Mouse (Mus musculus) splenic B cell, adult 2 months (primary cell): Measurements from ENCODE around the gene Mrpl12.
A peak's percentile ranks its signal among the peaks of the same experiment; 100 is the strongest.

Experiments
- DNase-seq: peaks from one replicate; pipeline ENCODE4 v3.0.0-alpha.2; 2011; ENCODE audit warnings: low read depth, low spot score
- H3K27me3 ChIP-seq: 2 replicates; pipeline ENCODE4 v1.6.1; 2012; ENCODE audit warnings: mild to moderate bottlenecking, low read length, moderate library complexity, mixed read lengths; ENCODE audit not compliant: control insufficient read depth, poor library complexity, insufficient read depth, severe bottlenecking
- H3K36me3 ChIP-seq: 2 replicates; pipeline ENCODE4 v1.6.1; 2012; ENCODE audit warnings: mild to moderate bottlenecking, low read length, moderate library complexity, mixed read lengths; ENCODE audit not compliant: control insufficient read depth, poor library complexity, insufficient read depth, severe bottlenecking

Mrpl12 gene

DNA sequence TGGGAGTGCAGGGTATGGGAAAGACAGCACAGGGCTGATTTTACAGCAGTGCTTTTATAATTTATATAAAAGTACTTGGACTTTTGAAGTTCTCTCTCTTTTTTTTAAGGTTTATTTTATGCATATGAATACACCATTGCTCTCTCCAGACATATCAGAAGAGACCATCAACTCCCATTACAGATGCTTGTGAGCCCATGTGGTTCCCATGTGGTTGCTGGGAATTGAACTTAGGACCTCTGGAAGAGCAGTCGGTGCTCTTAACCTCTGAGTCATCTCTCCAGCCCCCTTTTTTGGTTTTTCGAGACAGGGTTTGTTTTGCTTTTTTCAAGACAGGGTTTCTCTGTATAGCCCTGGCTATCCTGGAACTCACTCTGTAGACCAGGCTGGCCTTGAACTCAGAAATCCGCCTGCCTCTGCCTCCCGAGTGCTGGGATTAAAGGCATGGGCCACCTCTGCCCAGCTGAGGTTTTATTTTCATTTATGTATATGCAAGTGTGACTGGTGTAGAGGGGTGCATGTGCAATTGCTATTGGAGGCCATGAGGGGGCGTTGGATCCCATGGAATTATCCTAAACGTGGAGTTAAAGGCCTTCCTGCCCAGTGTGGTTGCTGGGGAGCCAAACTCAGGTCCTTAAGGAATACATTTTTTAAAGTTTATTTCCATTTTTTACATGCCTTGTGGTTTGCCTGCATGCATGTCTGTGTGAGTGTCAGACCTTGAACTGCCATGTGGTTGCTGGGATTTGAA lies 25.4 kb upstream of the Mrpl12 start:
- peaks cover 4% of the 10 kb centered on the region for H3K36me3 ChIP-seq
- no peaks in the 10 kb centered on the region for H3K27me3 ChIP-seq
- DNase-seq: no peak

DNA sequence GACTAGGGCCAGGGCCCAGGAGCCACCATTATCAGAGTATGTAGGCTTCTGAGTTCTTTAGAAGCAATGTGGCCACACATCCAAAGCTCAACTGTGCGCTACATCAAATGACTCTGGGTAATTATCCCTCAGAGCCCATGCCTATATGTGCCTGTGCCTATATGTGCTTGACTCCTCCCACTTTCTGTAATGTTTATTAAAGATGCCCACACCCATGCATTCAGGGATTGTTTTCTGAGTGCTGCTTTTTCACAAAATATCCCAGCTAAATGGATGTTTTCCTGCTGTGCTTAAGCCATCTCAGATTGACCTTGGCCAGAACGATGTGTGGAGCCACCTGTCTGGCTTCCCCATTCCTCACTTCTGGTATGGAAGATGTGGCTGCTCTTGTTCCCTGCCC lies 20.9 kb upstream of the Mrpl12 start:
- no peaks in the 10 kb centered on the region for H3K27me3 ChIP-seq

DNA sequence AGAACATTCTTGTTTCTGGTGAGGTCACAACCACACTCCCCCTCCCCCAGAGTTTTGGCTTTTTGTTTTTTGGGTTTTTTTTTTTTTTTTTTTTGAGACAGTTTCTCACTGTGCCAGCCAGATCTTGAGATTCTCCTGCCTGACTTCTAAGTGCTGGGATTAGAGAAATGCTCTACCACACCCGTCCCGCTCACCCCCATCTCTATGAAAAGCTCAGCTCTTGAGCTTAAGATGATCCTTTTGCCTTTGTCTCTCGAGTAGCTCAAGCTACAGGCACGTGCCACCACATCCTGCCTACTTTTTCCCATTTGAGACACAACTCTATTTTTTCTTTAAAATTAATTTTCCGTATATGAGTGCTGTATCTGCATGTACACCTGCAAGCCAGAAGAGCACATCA lies 20.0 kb upstream of the Mrpl12 start:
- Histone ChIP-seq H3K27me3 (no peaks in the 10 kb centered on the region), H3K36me3 (peaks cover 4% of the 10 kb centered on the region)
- DNase-seq: no peak

More for the DNA sequence above, 20.9 kb upstream of the Mrpl12 start:
- H3K36me3 ChIP-seq: peaks cover 4% of the 10 kb centered on the region
- no peak for DNase-seq

DNA sequence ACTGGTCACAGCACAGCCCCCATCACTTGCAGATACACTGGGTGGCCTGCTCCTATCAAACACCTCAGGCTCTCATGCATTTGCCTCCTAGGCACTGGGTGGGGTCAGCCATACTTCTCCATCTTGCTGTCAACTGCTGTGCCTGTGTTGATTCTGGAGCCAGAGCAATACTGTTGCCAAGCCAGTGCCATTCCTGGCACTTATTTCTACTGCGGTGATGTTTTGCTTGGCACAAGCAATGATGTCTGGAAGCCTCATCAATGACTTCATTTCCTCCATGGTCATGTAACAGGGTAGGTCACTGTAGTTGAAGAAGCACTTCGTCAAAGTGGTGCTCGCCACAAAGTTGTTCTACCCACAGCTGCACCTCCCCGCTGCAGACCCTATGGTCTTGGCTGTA lies 18.9 kb upstream of the Mrpl12 start:
- peaks cover 7% of the 10 kb centered on the region for H3K36me3 ChIP-seq
- H3K27me3 ChIP-seq: no peaks in the 10 kb centered on the region
- no peak for DNase-seq

DNA sequence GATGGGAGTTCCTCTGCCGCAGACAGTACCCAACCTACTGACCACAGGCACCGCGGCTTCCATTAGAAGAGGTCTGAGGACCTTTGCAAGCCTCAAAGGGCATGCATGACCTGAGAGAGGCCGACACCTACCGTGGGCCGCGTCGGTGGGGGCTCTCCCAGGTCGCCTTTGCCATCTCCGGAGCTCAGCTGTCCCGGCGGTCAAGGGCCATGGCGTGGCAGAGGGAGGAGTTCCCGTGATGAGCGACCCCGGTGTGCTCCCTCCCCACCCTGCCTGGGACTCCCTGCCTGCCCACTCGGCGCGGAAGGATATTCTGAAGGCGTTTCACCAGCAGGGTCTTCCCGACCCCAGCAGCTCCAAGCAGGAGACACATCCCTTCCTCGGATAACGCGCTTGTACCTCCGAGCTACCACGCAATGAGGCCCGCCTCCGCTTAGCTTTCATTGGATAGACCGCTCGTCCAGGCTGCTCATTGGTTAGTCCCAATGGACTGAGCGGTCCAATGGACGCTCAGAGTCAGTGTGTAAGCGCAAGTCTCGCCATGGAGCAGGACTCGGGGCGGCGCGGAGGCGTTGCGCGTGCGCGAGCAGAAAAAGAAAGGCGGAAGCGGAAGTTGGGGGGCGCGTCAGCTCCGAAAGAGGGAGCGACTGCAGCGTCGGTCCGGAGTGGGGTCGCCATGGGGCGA lies 17.2 kb upstream of the Mrpl12 start, which contains the start of gene Arl16:
Gene Arl16, minus strand, starts transcription at position 557 of the 685 bp plus-strand sequence.
- Histone ChIP-seq H3K36me3 (peaks cover 13% of the 10 kb centered on the region), H3K27me3 (no peaks in the 10 kb centered on the region)
- DNase-seq: peak; percentile 98

DNA sequence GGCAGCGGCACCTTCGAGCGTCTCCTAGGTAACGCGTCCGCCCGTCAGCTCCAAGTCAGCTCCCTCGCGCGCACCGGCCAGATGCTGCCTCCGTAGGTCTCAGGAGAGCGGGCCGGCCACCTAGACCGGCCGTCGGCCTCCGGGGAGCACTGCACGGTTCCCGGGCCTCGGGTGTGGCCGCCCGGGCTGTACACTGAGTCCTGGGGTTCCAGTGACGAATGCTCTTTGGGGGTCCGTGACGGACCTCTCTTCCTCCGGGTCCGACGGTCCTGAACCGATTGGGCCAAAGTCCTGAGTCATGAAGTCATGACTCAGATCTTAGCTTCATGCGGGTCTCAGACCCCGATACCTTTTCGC lies 16.7 kb upstream of the Mrpl12 start:
- no peak for DNase-seq

DNA sequence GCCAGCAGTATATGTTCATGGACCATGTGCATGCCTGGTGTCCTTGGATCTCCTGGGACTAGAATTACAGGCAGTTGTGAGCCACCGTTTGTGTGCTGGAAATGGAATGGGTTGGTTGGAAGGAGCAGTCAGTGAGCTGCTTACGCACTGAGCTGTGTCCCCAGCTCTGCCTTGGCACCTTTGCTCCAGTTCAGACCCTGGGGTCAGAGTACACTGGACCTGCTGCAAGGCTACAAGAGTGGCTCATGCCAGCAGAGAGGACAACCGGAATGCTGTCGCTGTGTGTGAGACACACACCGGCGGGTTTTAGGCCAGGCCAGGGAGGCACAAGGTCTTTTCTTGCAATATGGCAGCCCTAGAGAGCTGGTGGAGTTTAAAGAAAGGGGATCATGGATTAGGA lies 12.4 kb upstream of the Mrpl12 start:
- Histone ChIP-seq H3K36me3 (peaks cover 23% of the 10 kb centered on the region), H3K27me3 (no peaks in the 10 kb centered on the region)
- DNase-seq: no peak

More for the DNA sequence above, 16.7 kb upstream of the Mrpl12 start:
- H3K36me3 ChIP-seq: peaks cover 12% of the 10 kb centered on the region
- H3K27me3 ChIP-seq: no peaks in the 10 kb centered on the region

DNA sequence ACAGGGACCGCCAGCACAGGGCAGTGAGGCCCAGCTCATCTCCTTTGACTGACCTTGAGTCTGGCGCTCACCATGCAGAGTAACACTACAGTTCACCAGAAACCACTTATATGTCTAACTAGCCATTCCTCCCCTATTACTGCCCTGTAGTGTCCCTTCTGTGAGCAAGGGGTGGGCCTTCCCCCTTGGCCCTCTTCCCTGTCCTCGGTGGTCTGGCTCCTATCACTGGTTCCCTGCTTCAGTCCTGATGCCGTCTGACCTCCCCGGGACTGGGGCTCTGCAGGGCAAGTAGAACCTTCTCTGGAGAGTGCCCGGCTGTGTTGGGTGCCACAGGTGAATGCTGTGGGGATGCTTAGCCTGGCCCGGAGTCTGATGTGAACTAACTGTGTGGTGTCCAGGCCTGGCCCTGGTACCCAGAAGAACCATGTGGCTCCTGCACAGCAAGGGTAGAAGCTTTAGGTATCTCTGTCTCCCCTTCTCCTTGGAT lies 922 bp upstream of the Mrpl12 start:
- Histone ChIP-seq H3K36me3 (peaks cover 12% of the 10 kb centered on the region), H3K27me3 (no peaks in the 10 kb centered on the region)
- DNase-seq: no peak

DNA sequence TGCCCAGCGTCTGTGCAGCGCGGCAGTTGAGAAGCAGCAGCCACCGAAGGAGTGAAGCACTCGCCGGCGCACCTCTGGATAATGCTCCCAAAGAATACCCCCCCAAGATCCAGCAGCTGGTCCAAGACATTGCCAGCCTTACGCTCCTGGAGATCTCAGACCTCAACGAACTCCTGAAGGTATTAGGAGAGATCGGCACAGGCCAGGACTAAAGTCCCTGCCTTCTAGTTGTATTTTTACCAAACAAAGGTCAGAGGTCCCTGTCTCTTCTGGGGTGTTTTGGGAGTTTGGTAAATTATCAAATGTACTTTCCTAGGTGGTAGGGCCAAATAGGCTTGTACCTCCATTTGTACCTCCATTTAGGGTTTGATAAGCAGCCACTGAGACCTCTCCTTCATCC lies 838 bp downstream of the Mrpl12 start:
- no peak for DNase-seq
- H3K27me3 ChIP-seq: no peaks in the 10 kb centered on the region
- H3K36me3 ChIP-seq: peaks cover 9% of the 10 kb centered on the region

DNA sequence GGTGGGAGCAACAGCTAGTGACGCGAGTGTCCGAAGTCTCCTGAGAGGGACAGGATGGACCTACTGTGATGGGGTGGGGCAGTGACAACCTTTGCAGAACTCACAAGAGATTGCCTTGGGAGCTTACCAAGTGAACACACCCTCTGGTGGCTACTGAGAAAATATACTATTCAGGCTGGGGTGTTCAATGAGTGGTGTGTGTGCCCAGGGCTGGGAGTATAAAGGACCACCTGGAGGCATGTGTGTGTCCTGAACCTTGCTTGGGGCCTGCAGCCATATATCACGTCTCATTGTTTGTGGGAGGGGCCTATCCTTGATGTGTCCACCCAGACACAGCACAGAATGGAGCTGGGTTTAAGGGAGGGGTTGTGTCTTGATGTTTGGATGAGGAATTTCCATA lies 4.1 kb downstream of the Mrpl12 start:
- H3K27me3 ChIP-seq: no peaks in the 10 kb centered on the region
- H3K36me3 ChIP-seq: peaks cover 4% of the 10 kb centered on the region
- DNase-seq: no peak

DNA sequence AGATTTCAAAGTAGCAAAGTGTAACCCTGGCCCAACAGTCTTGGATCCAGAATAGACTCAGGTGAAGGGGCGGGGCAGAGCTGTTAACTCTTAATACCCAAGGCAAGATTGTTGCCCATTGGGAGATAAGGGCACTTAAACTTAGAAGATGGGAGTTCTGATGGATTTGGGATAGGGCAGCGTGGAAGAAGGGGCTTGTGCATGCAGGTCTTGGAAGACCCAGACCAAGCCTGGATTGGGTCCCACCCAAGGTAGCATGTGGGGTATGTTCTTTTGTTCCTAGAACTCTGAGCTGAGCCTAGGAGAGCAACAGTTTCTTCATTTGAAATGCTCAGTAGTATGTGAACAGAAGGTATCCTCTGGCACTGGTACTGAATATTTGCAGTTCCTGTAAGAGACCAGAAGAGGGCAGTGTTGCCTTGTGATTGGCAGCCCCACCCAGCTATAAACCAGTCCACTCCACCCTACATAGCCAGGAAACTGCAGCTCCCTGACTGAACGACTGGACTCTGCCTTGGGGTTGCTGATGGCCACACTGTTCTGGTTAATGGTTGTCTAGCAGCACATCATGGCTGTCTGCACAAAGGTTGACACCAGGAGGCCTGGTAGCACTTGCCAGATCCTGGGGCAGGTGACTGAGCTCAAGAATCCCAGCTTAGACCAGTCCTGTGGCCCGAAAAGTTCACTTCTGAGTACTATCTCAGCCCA lies 4.8 kb downstream of the Mrpl12 start:
- Histone ChIP-seq H3K36me3 (peaks cover 4% of the 10 kb centered on the region), H3K27me3 (no peaks in the 10 kb centered on the region)
- DNase-seq: peak; percentile 89

DNA sequence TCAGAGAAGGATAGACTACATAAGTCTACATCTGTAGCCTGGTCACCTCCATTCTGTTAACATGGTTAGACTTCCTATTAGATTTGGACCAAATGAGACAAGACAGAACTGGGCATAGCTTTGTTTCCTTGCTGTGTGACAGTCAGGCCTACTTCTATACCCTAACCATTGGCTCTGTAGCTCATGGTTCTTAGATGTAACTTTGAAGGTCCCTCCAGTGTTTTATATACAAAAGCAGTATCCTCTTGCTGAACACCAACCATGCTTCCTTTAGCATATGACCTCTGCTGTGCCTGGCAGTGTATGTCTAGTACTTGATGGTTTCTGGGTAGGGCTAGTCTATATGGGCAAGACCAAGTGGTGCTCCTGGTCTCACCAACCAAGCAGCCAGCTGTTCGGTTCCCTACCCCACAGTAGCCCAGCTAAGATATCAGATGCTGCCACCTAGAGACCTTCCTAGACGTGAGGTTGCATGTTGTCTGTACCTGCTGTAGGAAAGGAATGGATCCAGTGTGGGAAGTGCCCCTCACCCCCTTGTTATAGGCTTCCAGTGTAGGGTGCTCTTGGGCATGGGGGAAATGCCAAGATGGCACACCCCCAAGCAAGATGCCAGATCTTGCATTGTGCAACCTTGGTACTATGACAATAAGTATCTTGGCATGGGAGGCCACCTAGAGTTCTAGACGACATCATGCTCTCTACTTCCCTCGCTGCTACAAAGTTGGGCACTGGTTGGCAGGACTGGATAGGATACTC lies 6.1 kb downstream of the Mrpl12 start:
- no peaks in the 10 kb centered on the region for H3K27me3 ChIP-seq
- DNase-seq: no peak

DNA sequence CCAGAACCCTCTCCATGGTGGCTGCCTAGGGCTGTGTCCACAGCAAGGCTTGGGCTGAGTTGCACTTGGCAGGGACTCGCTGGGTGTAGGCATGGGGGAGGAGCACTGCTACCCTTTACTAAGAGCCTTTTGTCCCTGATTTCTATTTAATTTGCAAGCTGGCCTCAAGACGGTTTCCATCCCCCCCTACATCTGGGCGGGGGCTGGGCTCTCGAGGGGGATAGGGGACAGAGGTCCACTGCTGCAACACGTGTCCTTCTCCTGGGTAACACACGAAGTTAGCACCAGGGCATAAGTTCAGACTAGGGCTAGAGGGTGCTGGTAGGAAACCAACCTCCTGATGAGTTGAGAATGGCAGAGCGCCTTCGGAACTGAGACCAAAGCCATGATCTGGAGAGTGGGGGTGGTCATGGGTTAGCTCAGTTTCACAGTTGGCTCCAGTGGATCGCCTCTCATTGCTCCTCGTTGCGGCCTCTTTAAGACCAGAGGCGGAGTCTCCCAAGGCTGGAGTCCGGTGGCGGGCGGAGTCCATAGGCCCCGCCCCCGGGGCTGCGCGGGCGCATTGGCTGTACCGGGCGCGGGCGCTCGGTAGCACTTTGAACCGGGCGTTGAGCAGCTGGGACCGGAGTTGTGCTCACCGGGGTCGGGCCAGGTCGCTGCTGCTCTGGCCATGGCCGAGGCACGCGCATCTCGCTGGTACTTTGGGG lies 7.1 kb downstream of the Mrpl12 start, which contains the start of gene Slc25a10:
Gene Slc25a10, plus strand, starts transcription at position 524 of the 707 bp plus-strand sequence.
- Histone ChIP-seq H3K36me3 (peaks cover 5% of the 10 kb centered on the region), H3K27me3 (no peaks in the 10 kb centered on the region)
- DNase-seq: peak; percentile 81

More for the DNA sequence above, 6.1 kb downstream of the Mrpl12 start:
- H3K36me3 ChIP-seq: peaks cover 5% of the 10 kb centered on the region
